Mouse (Mus musculus) CD8-positive naive resting alpha-beta T cell, adult 2 months (primary cell): Measurements from ENCODE around the gene Cdk7.
"Not testable (repeated sequence)": the region's sequence is repeated elsewhere in the genome, so short reads cannot be mapped to it uniquely, and the experiment has no call there.

ENCODE experiments used
- DNase-seq, 2 experiments: peaks; one replicate each; pipeline ENCODE4 v3.0.0; 2022; ENCODE audit warnings: low read depth in 2 of 2, low spot score in 2 of 2

Cdk7 gene

DNA sequence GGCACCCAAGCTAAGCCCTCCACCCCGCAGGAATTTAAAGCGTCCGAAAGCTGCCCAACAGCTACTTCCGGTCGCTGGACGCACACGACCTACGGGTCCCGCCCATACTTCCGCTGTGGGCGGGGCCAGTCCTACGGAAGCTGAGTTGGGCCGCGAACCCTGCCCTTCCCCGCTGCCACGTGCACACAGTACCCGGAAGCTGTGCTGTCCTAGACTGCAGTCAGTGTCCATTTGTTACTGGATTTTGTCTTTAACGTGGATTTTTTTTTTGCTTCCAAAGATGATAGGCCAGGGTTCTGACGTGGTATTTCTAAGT lies at the start of gene Cdk7:
TSS of gene Cdk7 (minus strand) at position 79 of the 316 bp plus-strand sequence.
- DNase-seq: peak; percentile 80

DNA sequence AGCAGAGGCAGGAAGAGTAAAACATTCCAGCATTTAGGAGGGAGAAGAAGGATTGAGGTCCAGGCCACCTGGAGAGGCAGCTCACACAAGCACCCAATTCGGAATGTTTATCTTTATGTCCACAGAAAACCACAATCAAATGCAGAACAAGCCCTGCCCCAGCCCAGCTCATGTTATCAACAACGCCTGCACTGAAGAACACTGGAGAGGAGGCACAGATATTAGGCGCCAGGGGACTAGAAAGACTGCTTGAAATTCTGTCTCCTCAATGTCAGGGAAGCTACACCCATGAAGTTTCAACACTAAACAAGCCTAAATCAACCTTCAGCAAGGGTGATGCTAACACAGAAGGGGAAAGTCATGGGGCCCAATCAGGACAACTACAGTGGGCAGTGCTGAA lies 46.8 kb upstream of the Cdk7 start:
- no peak for DNase-seq

DNA sequence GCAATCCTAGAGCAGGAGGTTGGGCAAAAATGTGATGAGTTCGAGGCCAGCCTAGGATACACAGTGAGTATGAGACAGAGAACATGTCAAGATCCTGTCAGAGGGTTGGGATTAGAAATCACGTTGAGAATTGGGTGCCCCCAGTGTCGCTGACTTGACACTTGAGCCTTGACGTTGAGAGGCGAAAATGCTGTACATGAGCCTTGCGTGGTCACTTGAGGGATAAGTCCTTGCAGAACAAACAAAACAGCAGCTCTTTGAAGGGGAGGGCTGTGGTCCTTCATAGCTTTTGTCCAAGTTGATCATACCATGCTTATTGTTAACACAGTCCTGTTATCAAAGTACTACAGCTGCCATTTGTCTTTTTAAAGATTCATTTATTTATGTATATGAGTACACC lies 46.0 kb upstream of the Cdk7 start:
- DNase-seq: no peak

DNA sequence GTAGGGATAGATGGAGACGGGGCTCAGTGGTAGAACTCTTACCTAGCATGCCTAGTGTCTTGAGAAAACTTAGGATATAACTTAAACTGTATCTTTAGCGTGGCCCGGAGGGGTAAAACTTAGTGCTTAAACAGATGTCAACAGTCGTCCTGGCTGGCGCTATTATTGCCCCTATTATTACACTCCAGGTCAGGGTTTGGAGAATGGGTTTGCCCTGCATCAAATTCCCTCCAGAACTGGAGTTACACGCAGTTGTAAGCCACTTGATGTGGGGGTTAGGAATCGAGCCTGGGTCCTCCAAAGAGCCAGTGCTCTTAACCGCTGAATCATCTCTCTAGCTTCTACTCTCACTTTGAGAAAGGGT lies 45.3 kb upstream of the Cdk7 start:
- DNase-seq: no peak

DNA sequence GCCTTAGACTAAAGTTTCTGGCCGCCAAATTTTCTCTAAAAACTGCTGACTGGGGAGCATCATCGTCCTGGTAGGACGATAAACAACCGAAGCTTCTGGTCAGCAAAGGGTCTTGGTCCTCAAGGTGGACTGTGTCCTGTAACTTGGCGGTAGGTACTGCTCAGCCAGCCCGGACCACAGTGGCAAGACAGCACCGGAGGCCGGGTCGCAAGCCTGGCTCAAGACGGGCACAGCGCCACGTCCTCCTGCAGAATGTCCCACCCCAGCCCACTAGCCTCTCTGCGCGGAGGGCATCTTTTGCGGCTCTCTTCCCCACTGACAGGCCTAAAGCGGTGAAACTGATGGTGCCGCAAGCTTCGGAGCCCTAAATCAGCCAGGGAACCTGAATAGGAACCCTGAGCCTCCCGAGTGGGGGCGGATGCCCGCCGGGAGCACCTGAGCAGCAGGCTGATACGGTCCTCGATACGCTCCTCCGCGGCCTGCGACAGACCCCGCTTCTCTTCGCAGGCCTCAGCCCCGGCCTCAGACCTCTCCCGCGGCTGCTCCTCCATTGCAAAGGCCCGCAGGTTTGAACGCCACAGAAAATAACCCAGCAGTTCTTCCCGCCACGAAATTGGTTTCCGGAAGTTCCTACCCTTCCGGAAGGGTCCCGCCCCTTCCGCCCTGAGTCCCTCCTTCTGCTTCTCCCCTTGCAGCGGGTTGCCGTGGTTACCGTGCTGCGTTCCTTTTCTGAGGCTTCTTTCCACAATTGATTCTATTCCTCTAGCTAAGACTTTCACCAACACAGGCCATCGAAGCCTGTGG lies 44.7 kb upstream of the Cdk7 start, which contains the start of gene Cenph:
TSS of gene Cenph (minus strand) at position 648 of the 804 bp plus-strand sequence.
- peak; percentile 68 to 75 for DNase-seq

DNA sequence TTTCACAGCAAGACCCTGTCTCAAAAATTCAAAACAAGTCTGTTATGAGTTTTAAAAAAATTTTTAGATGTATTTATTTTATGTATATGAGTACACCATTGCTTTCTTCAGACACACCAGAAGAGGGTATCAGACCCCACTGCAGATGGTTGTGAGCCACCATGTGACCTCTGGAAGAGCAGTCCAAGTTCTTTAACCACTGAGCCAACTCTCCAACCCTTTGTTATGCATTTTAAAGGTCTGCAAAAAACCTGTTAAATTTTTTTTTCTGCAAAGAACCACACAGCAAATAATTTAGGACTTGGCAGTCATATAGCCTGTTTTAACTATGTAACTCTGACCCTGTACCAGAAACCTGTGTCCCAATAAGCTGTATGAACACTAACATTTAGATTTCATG lies 44.0 kb upstream of the Cdk7 start:
- DNase-seq: no peak

DNA sequence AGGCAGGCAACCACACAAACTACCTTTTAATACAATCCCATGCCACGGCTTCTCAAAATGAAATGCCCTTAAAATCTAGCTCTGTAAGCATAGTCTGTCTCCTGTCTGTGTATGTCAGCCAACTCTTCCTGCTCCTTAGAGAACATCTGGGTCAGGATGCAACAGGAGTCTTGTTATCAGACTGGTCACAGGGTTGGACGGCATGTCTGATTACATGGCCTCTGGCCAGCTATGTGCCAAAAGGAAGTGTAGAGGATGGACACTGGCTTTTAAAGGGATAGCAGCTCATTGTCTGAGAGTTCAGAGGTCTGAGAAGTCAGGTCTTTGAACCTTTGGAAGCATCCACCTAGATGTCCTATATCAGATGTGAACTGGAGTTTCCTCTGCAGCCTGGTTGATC lies 24.6 kb upstream of the Cdk7 start:
- DNase-seq: no peak

DNA sequence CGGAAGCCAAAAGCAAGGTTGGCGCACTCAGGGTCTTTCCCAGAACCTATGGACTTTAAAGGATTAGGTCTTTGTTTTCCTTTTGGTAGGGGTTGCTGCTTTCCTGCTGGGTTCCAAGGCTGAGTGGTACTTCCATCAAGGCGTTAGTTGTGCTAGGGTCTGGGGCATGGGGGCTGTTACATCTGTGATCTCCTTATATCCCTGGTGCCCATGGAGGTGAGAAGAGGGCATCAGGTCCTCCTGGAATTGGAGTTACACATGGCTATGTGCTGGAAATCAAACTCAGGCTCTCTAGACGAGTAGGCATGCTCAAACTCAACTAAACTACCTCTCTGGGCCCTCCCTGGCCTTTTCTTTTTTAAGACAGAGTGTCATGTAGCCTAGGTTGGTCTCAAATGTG lies 23.4 kb upstream of the Cdk7 start:
- DNase-seq: no peak

DNA sequence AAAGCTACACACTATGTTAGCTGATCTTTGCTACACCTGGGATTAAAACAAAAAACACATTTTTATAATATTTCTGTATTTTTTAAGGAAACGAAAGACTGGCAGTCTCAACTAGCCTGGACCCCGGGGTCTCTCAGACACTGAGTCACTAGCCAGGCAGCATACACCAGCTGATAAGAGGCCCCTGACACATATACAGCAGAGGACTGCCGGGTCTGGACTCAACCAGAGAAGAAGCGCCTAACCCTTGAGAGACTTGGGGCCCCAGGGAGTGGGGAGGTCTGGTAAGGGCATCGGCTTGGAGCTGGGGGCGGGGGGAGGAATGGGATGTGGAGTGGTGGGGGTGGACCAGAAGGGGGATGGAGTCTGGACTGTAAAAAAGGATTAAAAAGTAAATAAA lies 22.3 kb upstream of the Cdk7 start:
- no peak for DNase-seq

DNA sequence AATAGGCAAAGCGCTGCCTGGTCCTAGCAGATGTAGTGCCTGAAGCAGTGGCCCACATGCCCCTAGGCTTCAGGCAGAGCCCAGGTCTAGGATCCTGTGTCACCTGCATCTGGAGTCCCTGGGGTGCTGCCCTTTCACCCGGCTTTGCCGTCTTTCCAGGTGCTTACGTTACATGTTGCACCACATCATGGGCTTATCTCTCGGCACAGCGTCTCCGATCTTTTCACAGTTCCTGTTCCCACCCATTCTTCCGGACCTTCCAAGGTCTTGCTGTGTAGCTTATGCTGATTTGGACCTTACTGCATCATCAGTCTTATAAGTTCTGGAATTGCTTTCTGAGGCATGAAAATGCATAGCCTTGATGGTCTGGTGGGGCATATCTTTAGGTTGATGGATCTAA lies 21.8 kb upstream of the Cdk7 start:
- no peak for DNase-seq

DNA sequence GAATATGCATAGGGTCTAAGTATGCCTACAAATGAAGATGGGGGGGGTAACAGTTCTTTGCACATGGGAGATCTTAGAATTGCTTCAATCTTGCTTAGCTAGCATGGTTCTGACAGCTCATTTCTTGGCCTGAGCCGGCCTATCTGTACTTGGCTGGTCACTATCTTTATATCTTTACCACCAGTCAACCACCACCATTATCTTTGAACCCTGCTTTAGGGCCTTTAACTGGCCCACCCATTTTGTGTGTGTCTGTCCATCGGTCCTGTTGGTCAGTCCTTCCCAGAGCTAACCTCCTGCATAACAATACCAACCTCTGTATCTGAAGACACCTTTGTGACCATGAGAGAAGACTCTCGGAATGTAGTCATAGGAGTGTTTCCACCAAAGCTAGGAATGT lies 20.7 kb upstream of the Cdk7 start:
- no peak for DNase-seq

DNA sequence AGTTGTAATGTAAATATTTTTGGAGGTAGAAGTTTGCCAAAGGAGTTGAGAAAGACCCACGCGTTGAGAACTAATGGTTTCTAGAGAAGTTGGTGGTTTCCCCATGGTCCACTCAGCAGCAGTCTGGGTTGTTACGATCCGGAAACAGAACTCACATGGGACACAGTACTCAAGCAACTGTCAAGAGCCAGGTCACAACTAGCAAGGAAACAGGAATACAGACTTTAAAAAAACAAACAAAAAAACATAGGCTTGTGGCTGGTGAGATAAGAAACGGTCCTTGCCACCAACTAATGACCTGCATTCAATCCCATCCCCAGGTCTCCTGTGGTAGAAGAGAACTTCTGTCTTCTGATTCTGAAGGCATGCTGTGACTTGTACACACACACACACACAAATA lies 20.1 kb upstream of the Cdk7 start:
- DNase-seq: no peak

DNA sequence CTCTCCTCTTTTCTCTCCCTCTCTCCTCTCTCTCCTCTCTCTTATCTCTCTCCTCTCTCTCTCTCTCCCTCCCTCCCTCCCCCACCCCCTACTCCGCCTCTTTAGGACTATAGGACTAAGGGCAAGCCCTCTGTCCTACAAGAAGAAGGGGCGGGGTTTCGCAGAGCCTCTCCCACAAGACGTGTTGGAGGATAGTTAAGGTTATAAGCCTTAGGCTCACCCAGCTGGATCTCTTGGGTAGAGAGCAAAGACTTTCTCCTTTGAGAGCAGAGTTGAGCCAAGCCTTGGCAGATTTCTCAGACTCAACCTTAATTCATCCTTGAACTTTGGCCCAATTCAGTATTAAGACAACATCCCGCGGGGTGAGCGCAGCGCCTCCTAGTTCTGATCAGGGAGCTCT lies 17.9 kb upstream of the Cdk7 start:
- DNase-seq: no peak

DNA sequence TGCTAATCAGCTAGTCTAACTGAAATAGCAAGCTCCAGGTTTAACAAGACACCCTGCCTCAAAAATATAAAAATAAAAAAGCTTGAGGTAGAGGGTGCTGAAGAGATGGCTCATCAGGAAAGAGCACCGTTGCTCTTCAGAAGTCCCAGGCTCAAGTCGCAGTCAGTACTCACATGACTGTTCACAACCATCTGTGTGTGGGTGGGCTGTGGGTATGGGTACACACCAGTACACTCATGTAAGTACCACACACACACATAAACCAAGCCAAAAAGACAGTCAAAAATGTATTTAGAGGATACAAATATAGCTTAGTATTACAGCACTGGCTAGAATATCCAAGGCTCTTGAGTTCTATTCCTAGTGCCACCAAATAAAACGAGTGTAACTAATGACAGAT lies 15.4 kb upstream of the Cdk7 start:
- DNase-seq: no peak

DNA sequence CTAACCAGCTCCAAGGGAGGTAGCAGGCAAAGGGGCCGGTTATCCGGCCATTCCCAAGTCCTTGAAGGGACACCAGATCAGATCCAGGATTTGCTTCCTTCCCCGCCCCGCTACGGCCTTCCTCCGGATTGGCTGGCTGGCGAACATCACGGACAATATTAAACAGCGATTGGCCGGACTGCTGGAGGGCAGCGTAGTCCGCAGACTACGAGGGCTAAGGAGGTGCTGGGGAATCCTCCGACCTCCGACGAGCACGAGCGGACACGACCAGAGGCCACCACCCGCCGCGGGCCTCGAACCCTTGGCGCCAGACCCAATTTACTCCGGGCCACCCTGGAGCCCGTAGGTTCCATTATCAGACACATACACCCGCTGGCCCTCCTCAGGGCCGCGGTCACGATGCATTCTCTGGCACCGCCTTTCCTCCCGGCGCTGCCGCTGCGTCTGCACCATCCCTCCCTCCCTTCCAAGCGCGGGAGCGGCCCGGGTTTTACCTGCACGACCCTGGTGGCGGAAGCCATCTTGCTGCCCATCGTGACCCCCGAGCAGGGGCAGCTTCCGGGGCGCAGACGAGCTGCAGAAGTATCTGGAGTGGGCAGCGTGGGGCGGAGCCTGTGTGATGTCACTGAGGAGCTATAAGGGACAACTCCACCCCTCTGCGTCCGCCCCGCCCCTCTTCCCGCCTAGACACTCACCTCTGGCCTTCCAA lies 13.5 kb upstream of the Cdk7 start, which contains the start of gene Mrps36:
TSS of gene Mrps36 (minus strand) at position 624 of the 709 bp plus-strand sequence.
- peak; percentile 74 to 81 for DNase-seq

DNA sequence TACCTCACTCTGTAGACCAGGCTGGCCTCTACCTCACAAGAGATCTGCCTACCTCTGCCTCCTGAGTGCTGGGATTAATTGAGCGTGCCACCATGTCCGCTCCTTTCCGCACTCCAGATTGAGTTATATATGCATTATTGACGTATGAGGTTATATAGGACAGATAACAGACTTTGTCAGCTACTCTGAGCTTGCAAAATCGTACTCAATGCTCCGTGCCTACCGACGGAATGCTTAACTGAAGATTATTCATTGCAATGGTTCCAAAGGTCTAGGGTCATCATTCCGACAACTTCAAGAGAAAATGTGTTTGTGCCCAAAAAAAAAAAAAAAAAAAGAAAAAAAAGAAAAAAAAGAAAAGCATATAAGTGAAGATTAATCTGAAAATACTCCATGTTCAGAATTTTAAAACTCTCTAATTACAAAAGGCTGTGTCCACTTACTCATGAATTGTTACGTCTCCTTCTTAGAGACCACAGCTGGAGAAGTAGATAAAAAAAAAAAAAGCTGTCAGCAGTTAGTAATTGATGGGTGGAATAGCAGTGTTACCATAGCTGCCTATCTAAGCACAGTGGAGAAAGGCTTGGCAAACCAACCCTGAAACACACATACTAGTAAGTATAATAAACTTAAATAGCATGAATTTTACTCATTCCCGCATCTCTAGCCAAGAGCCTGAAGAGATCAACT lies 12.8 kb upstream of the Cdk7 start:
- DNase-seq: no peak

DNA sequence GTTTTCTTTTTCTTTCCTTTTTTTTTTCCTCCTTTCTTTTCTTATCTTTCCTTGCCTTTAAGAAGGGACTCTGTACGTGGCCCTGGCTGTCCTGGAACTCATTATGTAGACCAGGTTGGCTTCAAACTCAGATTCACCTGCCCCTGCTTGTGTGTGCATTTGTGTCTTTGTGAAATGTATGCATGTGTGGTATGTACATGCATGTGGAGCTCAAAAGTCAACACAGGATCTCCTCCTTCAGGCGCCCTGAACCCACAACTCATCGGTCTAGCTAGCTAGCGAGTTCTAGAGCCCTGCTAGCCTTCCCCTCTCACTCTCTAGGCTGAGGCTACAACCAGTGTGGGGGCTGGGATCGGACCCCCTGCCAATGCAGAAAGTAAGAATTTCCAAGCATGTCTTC lies 12.1 kb upstream of the Cdk7 start:
- no peak for DNase-seq

DNA sequence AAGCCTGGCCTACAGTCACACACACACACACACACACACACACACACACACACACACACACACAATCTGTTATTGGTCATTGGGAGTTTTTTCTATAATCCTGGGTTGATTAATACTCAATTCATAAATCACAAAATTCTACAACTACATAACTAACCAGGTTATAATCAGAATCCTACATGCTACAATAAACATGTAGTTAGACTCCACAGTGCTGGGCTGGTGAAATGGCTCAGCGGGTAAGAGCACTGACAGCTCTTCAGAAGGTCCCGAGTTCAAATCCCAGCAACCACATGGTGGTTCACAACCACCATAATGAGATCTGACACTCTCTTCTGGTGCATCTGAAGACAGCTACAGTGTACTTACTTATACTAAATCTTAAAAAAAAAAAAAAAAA lies 2.0 kb upstream of the Cdk7 start:
- no peak for DNase-seq

DNA sequence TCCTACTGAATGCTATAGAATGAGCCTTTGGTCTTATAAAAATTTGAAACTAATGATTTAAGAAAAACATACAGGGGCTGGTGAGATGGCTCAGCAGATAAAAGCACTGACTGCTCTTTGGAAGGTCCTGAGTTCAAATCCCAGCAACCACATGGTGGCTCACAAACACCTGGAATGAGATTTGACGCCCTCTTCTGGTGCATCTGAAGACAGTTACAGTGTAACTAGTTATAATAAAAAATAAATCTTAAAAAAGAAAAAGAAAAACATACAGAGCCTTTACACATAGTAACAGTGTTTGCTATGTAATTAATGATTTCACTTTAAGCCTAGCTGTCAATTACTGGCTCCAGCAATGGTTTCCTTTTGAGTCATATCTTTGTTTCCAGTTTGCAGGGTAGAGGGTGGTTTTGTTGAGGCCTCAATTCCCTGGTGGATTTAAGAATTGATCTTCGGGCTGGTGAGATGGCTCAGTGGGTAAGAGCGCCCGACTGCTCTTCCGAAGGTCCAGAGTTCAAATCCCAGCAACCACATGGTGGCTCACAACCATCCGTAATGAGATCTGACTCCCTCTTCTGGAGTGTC lies 815 bp upstream of the Cdk7 start:
- not testable (repeated sequence) for DNase-seq

DNA sequence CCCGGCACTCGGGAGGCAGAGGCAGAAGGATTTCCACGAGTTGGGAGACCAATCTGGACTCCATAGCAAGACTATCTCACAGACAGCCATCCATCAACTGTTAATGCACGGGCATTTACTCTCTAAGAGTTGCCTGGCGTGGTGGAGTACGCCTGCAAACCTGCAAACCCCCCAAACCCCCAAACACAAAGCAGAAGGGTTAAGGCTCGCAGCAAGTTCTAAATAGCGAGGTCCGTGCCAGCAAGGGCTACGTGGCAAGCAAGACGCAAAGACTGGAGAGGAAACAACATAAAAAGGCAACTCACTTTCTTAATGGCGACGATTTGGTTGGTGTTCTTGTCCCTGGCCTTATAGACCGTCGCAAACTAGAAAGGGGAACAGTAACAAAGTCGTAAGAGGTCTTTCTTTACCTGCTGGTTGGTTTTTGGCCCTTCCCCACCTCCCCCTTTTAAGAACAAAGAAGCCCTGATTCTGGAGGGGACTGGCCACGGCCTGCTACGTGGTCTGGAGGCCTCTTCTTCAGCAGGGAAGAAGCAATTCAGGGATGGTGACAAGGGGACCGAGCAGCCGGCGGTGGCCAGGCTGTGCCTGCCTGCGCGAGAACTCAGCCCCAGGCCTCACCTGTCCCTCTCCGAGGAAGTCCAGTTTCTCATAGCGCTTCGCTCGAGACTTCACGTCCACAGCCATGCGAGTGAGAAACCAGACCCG lies 432 bp downstream of the Cdk7 start:
- DNase-seq: peak in 1 of 2 experiments; percentile 3

DNA sequence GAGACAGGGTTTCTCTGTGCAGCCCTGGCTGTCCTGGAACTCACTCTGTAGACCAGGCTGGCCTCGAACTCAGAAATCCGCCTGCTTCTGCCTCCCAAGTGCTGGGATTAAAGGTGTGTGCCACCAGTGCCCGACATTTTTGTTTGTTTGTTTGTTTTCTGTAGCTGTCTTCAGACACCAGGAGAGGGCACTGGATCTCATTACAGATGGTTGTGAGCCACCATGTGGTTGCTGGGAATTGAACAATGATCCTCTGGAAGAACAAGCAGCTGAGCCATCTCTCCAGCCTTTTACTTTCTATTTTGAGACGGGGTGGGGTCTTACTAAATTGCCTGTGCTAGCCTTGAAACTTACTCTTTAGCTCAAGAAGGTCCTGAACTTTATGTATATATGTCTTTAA lies 2.2 kb downstream of the Cdk7 start:
- DNase-seq: not testable (repeated sequence)
